16 mouse cellular contexts compared by ENCODE assay signal in the genomic region with DNA sequence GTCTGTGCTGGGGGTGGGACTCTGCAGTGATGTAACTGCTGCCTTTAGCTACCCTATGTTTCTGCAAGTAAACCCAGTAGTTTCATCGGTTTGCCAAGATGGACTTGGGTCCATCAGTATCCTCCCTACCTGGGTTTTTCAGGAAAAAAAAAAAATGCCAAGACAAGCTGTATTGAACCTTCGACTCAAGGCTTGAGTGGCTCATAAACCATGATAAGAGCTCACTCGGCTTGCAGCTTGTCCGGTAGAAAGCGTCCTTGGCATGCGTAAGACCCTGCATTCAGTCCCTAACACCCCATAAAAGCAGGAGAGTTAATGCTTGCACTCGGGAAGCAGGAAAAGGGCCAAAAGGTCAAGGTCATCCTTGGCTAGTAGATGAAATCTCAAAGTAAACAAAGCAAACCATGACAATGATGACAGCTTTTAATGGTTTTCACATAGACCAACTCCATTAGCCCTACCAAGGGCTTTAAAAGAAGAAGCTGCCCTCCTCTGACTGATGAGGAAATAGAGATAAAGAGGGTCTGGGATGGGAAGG. TPM values are rescaled to one million over a fixed set of nuclear protein-coding genes. Genes with fewer than 3 reads are reported as not detected.
DNase-seq lines count a peak whose midpoint lies in the region; ATAC-seq and TF ChIP-seq lines count a peak whose summit lies in the region.
"Had no signal": no experiment of that assay in that cellular context is flagged by ENCODE, and none has a peak within 500 bp of the region (broad histone marks: within the 10 kb centered on the region; RNA-seq: fewer than 3 reads in every experiment).

No protein-coding gene starts in this region.

- TF ChIP-seq CTCF in heart, adult 2 months (IDR thresholded peaks at IDR 0.05): no peak

- H3K4me3 ChIP-seq in heart, adult 2 months: no peak overlapping the region
- no peak overlapping the region for H3K4me3 ChIP-seq in intestine, embryonic 15.5 days (replicated peaks)
- H3K4me3 ChIP-seq: embryonic facial prominence, embryonic 10.5 days; forebrain, embryonic 13.5 days; heart, embryonic 12.5 days had no signal

- no peak overlapping the region for H3K9ac ChIP-seq in heart, adult 2 months (ENCODE audit: low read depth, low read length)
- H3K9ac ChIP-seq in intestine, embryonic 15.5 days: no peak overlapping the region
- H3K9ac ChIP-seq: forebrain, embryonic 13.5 days; forebrain, postnatal 0 days; heart, embryonic 12.5 days had no signal

- H3K36me3 ChIP-seq in heart, adult 2 months (ENCODE audit: control insufficient read depth, insufficient read depth, low read length): peaks cover 3% of the 10 kb centered on the region
- no peaks in the 10 kb centered on the region for H3K36me3 ChIP-seq in intestine, embryonic 15.5 days
- H3K36me3 ChIP-seq: embryonic facial prominence, embryonic 10.5 days; G1E; heart, embryonic 12.5 days had no signal

- intact Hi-C loops in heart, adult 2 months (cut with DNase I): loop anchor here (5.0 kb wide), 1 partner anchor 59 kb away; no protein-coding TSS in a partner anchor
- intact Hi-C loops in heart, postnatal 14 days (cut with DNase I): loop anchor here (5.0 kb wide), 1 partner anchor 71 kb away; no protein-coding TSS in a partner anchor

- peak; percentile 71 for ATAC-seq in intestine, embryonic 15.5 days
- no peak for ATAC-seq in monocyte, adult 5-6 weeks (replicated peaks; ENCODE audit: insufficient number of reproducible peaks, low FRiP score, low TSS enrichment, poor library complexity, severe bottlenecking)
- ATAC-seq: forebrain, embryonic 13.5 days; forebrain, postnatal 0 days; hindbrain, embryonic 16.5 days had no signal

- peak overlapping the region; percentile 49 for H3K27ac ChIP-seq in heart, adult 2 months
- no peak overlapping the region for H3K27ac ChIP-seq in intestine, embryonic 15.5 days
- H3K27ac ChIP-seq: forebrain, embryonic 13.5 days had no signal

- no peaks in the 10 kb centered on the region for H3K79me2 ChIP-seq in heart, adult 2 months (replicated peaks; ENCODE audit: control insufficient read depth, insufficient read depth, low read length)

- WGBS in heart, adult 2 months: 72% methylated on average over 7 of the region's 7 CpGs
- WGBS in intestine, embryonic 15.5 days: 36% methylated on average over 7 of the region's 7 CpGs

- TF ChIP-seq POLR2A in heart, adult 2 months (IDR thresholded peaks at IDR 0.05; ENCODE audit: insufficient read depth, low read depth, low read length): no peak

- H3K4me1 ChIP-seq in heart, adult 2 months (ENCODE audit: control insufficient read depth, insufficient read depth, low read length): peaks cover 6% of the 10 kb centered on the region
- peaks cover 8% of the 10 kb centered on the region for H3K4me1 ChIP-seq in intestine, embryonic 15.5 days (replicated peaks)
- H3K4me1 ChIP-seq: forebrain, embryonic 13.5 days had no signal

- H3K4me2 ChIP-seq in intestine, embryonic 15.5 days (replicated peaks): no peak overlapping the region
- H3K4me2 ChIP-seq: forebrain, embryonic 13.5 days; heart, embryonic 12.5 days had no signal

- no peaks in the 10 kb centered on the region for H3K9me3 ChIP-seq in intestine, embryonic 15.5 days
- H3K9me3 ChIP-seq: embryonic facial prominence, embryonic 10.5 days; forebrain, embryonic 13.5 days; heart, embryonic 12.5 days had no signal

- TF ChIP-seq EP300 in heart, adult 2 months (IDR thresholded peaks at IDR 0.05; ENCODE audit: insufficient read depth, low read depth, low read length): no peak

- DNase-seq in heart, adult 2 months: no peak
- DNase-seq in heart, postnatal 14 days: no peak
- DNase-seq in ES-CJ7 (ENCODE audit: low read depth, low spot score) (peak; percentile 57), R1 (ENCODE audit: low read depth, low spot score) (peak; percentile 70)
- no peak for DNase-seq in spleen, adult 12 weeks (ENCODE audit: low spot score)
- DNase-seq: cerebellum, adult 11-12 months; cerebellum, adult 9-10 months; cerebellum, postnatal 25 days; forebrain, postnatal 0 days had no signal

- H3K27me3 ChIP-seq in heart, adult 2 months (ENCODE audit: control insufficient read depth, insufficient read depth, low read length): no peaks in the 10 kb centered on the region
- no peaks in the 10 kb centered on the region for H3K27me3 ChIP-seq in intestine, embryonic 15.5 days (replicated peaks)
- H3K27me3 ChIP-seq: forebrain, embryonic 13.5 days; heart, embryonic 12.5 days had no signal

RNA-seq across cellular contexts. Expression of gene Sgk1, which starts 23.5 kb away (rescaled TPM):
- total RNA-seq in heart, adult 2 months (2021): 10 to 100 TPM; 64.7 to 89.1 TPM
- polyA plus RNA-seq in heart, adult 2 months (2012; rRNA removed): 31.9 and 43.5 TPM in 2 replicates
- 100 to 1,000 TPM; 120 to 135 TPM for total RNA-seq in heart, postnatal 14 days (2021)
- polyA plus RNA-seq in intestine, embryonic 15.5 days (2015; fragmentation: Nextera tagmentation; extraction: Ambion mirVana): 30.6 and 36.7 TPM in 2 replicates
- 323 to 475 TPM (median 431 TPM) in 3 replicates for total RNA-seq in monocyte, adult 5-6 weeks (2017)

Comparison
In these comparisons a context has a peak if more than half of its experiments do, and no peak if none do; other contexts are left out.
1. DNase-seq: peak in ES-CJ7 (single experiment) and R1 (single experiment); none in heart, adult 2 months (0 of 2), heart, postnatal 14 days (0 of 2) and spleen, adult 12 weeks (single experiment).